Mouse (Mus musculus): ENCODE measurements at regions not wholly inside any gene's neighbourhood (a gene's known extent, or its start where the extent isn't known, plus 50 kb on each side); places are given as distances from the start of the nearest gene placed in this dataset.

GRCm38 (mm10) chr1:42524401-42524800 is 171.2 kb upstream of the Pou3f3 start:
- TF ChIP-seq CTCF (IDR thresholded peaks at IDR 0.05), result no peak
- TF ChIP-seq POLR2A (IDR thresholded peaks at IDR 0.05; ENCODE audit: insufficient read depth, low read depth, low read length), result no peak
- no peak for TF ChIP-seq EP300 (IDR thresholded peaks at IDR 0.05; ENCODE audit: insufficient read depth, low read depth, low read length)

Data from heart, adult 2 months (tissue).